Mouse (Mus musculus): Measurements from ENCODE around the gene Casp8ap2. TPM values are rescaled to one million over a fixed set of nuclear protein-coding genes. Genes with fewer than 3 reads are reported as not detected.

Gene Casp8ap2
- polyA plus RNA-seq, 1 experiment, result 11.1 TPM

DNA sequence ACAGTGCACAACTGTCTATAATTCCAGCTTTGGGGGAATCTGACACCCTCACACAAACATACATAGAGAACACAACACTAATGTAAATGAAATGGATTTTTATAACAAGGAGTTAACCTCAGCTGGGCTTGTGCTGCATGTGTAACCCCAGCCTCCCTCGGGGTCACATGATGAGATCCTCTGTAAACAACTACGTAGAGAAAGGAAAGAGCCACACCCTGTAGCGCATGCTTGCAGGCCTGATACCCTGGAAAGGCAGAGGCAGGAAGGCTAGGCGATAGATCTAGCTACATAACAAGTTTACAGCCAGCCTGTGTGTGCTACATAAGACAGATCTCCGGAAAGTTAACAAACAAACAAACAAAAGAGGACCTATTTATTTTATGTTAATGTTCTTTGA is 36.4 kb downstream of the Casp8ap2 start:
- H3K4me1 ChIP-seq (ENCODE audit: control insufficient read depth, insufficient read depth, low read length), result no peaks in the 10 kb centered on the region
- TF ChIP-seq CTCF (IDR thresholded peaks at IDR 0.05; ENCODE audit: control insufficient read depth, insufficient read depth, low read length) (no peak), POLR2A (IDR thresholded peaks at IDR 0.05; ENCODE audit: borderline replicate concordance, control insufficient read depth, low read depth, low read length) (no peak)
- H3K27ac ChIP-seq (ENCODE audit: control insufficient read depth, insufficient read depth, low read depth, low read length, poor library complexity), result no peak overlapping the region
- 70% methylated on average over 5 of the region's 5 CpGs for WGBS
- no peak overlapping the region for H3K4me3 ChIP-seq (replicated peaks; ENCODE audit: control insufficient read depth, low read depth, low read length)

DNA sequence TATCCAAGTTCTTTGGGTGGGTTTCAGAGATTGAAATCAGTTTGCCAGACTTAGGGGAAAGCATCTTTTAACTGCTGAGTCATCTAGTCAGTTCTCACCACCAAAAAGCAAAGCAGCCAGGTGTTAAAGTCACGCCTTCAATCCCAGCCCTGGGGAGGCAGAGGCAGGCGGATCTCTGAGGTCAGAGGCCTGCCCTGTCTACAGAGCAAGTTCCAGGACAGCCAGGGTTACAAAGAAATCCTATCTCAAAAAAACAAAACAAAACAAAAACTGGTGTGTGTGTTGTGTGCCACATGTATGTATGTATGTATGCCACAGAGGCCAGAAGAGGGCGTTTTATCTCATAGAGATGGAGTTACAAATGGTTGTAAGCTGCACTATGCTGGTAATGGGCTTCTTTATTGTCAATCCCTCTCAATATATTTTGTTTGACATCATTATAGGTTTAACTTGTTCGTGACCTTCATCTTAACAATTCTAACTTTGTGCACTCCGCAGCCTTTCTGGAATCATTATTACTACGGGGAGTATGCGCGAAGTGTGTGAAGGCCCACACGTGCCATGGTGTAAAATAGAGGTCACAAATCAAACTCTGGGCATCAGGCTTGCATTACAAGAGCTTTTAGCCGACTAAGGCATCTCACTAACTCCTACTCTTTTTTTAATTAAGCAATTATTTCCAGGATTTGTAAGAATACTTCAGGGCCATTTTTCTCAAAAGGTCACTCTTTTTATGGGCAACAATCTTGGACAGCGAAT is 41.1 kb downstream of the Casp8ap2 start:
- Histone ChIP-seq H3K4me1 (ENCODE audit: control insufficient read depth, insufficient read depth, low read length) (no peaks in the 10 kb centered on the region), H3K27ac (ENCODE audit: control insufficient read depth, insufficient read depth, low read depth, low read length, poor library complexity) (peak overlapping the region; percentile 50), H3K4me3 (replicated peaks; ENCODE audit: control insufficient read depth, low read depth, low read length) (peak overlapping the region; percentile 60)
- 64% methylated on average over 11 of the region's 11 CpGs for WGBS
- TF ChIP-seq POLR2A (IDR thresholded peaks at IDR 0.05; ENCODE audit: borderline replicate concordance, control insufficient read depth, low read depth, low read length), result no peak
- no peak for TF ChIP-seq CTCF (IDR thresholded peaks at IDR 0.05; ENCODE audit: control insufficient read depth, insufficient read depth, low read length)

GRCm38 (mm10) chr4:32656918-32657662 is 41.8 kb downstream of the Casp8ap2 start, which contains the start of gene Mdn1:
TSS of gene Mdn1 (plus strand) at chr4:32657119.
- H3K4me3 ChIP-seq (replicated peaks; ENCODE audit: control insufficient read depth, low read depth, low read length), result peak within 1 kb of the TSS; percentile 60
- under 1% methylated on average over 68 of the region's 68 CpGs for WGBS
- H3K27ac ChIP-seq (ENCODE audit: control insufficient read depth, insufficient read depth, low read depth, low read length, poor library complexity), result peak within 1 kb of the TSS; percentile 50
- TF ChIP-seq CTCF (IDR thresholded peaks at IDR 0.05; ENCODE audit: control insufficient read depth, insufficient read depth, low read length) (no peak), POLR2A (IDR thresholded peaks at IDR 0.05; ENCODE audit: borderline replicate concordance, control insufficient read depth, low read depth, low read length) (peak; percentile 72; the same call in 1 of the 2 replicates)
- no peaks in the 10 kb centered on the region for H3K4me1 ChIP-seq (ENCODE audit: control insufficient read depth, insufficient read depth, low read length)

DNA sequence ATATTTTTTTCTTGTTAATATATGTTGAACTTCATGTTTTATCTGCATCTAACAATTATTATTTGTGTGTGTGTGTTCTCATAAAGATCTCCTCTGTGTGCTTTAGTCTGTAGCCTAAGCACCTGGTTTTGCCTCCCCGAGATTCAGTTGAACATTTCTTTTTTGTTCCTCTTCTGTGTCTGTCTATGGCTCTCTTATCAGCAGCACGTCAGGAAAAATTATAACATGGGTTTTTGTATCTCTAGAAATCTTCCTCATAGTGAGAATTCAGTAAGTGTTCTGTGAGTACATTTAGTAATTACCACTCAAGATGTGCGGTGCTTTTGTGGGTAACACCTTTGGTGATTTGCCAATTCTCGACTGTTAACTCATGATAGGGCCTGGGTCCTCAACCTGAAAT is 50.6 kb downstream of the Casp8ap2 start:
- no peaks in the 10 kb centered on the region for H3K4me1 ChIP-seq (ENCODE audit: control insufficient read depth, insufficient read depth, low read length)
- no peak overlapping the region for H3K27ac ChIP-seq (ENCODE audit: control insufficient read depth, insufficient read depth, low read depth, low read length, poor library complexity)
- no peak overlapping the region for H3K4me3 ChIP-seq (replicated peaks; ENCODE audit: control insufficient read depth, low read depth, low read length)
- 62% methylated on average over 4 of the region's 4 CpGs for WGBS
- no peak for TF ChIP-seq CTCF (IDR thresholded peaks at IDR 0.05; ENCODE audit: control insufficient read depth, insufficient read depth, low read length)
- TF ChIP-seq POLR2A (IDR thresholded peaks at IDR 0.05; ENCODE audit: borderline replicate concordance, control insufficient read depth, low read depth, low read length), result no peak

- H3K4me1 ChIP-seq (ENCODE audit: control insufficient read depth, insufficient read depth, low read length), result no peaks in the 10 kb centered on the region
- WGBS, result 78% methylated on average over 1 of the region's 1 CpGs
Measured at GRCm38 (mm10) chr4:32668291-32668690, 53.0 kb downstream of the Casp8ap2 start.

DNA sequence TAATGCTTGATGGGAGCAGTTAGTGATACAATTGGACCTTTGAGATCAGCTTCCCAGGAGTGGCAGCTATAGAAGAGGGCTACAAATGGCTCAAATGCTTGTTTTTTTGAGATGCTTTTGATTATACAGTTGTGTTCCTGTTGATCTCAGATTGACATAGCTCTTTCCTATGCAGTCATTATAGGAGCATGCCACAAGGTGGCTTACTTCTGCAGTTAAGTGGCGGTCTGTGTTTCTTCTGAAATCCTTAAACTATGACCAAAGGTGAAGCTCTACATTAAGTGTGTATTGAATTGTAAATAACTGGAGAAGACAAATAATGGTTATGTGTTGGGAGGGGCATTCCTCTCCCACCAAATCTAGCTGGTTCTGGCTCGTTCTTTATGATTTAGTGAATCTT is 54.6 kb downstream of the Casp8ap2 start:
- 82% methylated on average over 2 of the region's 2 CpGs for WGBS
- Histone ChIP-seq H3K4me3 (replicated peaks; ENCODE audit: control insufficient read depth, low read depth, low read length) (no peak overlapping the region), H3K27ac (ENCODE audit: control insufficient read depth, insufficient read depth, low read depth, low read length, poor library complexity) (no peak overlapping the region), H3K4me1 (ENCODE audit: control insufficient read depth, insufficient read depth, low read length) (no peaks in the 10 kb centered on the region)
- no peak for TF ChIP-seq POLR2A (IDR thresholded peaks at IDR 0.05; ENCODE audit: borderline replicate concordance, control insufficient read depth, low read depth, low read length)
- no peak for TF ChIP-seq CTCF (IDR thresholded peaks at IDR 0.05; ENCODE audit: control insufficient read depth, insufficient read depth, low read length)

More at GRCm38 (mm10) chr4:32668291-32668690, 53.0 kb downstream of the Casp8ap2 start:
- TF ChIP-seq CTCF (IDR thresholded peaks at IDR 0.05; ENCODE audit: control insufficient read depth, insufficient read depth, low read length) (peak; percentile 23; the same call in 1 of the 2 replicates), POLR2A (IDR thresholded peaks at IDR 0.05; ENCODE audit: borderline replicate concordance, control insufficient read depth, low read depth, low read length) (no peak)
- Histone ChIP-seq H3K27ac (ENCODE audit: control insufficient read depth, insufficient read depth, low read depth, low read length, poor library complexity) (no peak overlapping the region), H3K4me3 (replicated peaks; ENCODE audit: control insufficient read depth, low read depth, low read length) (no peak overlapping the region)

DNA sequence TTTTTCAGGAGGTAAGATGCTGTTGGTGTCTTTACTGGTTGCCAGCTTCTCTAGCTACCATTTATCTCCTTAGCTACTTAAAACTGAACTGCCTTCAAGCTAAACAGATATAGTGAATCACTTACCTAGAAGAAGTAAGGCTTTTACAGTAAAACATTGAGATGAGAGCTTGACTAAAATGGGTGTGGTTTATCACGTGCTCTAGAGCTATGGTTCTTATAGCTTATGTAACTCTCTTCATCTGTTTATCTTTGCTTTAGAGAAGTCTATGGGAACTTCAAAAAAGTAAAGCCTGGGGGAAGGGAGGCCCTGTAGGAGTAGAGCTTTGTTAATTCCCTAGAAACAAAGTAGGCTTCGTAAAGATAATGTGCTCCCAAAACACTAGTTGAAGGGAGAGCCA is 58.8 kb downstream of the Casp8ap2 start:
- Histone ChIP-seq H3K4me3 (replicated peaks; ENCODE audit: control insufficient read depth, low read depth, low read length) (no peak overlapping the region), H3K27ac (ENCODE audit: control insufficient read depth, insufficient read depth, low read depth, low read length, poor library complexity) (no peak overlapping the region), H3K4me1 (ENCODE audit: control insufficient read depth, insufficient read depth, low read length) (no peaks in the 10 kb centered on the region)
- TF ChIP-seq CTCF (IDR thresholded peaks at IDR 0.05; ENCODE audit: control insufficient read depth, insufficient read depth, low read length) (no peak), POLR2A (IDR thresholded peaks at IDR 0.05; ENCODE audit: borderline replicate concordance, control insufficient read depth, low read depth, low read length) (no peak)
- 68% methylated on average over 2 of the region's 2 CpGs for WGBS

DNA sequence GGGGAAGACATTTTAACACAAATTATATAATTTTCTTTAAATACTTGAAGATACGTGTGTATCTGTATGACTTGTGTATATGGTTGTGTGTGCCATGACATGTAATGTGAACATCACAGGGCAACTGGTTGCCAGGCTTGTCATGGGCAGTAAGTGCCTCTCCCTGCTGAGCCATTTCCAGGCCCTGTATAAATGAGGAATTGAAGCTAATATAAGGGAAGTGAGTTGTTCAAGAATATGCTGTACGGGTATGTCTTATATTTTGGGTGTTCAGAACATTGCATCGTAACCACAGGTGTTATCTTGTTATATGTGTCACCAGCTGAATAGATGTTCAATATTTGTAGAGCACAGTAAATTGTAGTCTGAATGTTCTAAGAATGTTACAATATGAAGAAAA is 62.2 kb downstream of the Casp8ap2 start:
- Histone ChIP-seq H3K27ac (ENCODE audit: control insufficient read depth, insufficient read depth, low read depth, low read length, poor library complexity) (no peak overlapping the region), H3K4me1 (ENCODE audit: control insufficient read depth, insufficient read depth, low read length) (peaks cover 1% of the 10 kb centered on the region; the same call in 1 of the 2 replicates), H3K4me3 (replicated peaks; ENCODE audit: control insufficient read depth, low read depth, low read length) (no peak overlapping the region)
- WGBS, result 67% methylated on average over 3 of the region's 3 CpGs
- TF ChIP-seq CTCF (IDR thresholded peaks at IDR 0.05; ENCODE audit: control insufficient read depth, insufficient read depth, low read length), result no peak
- TF ChIP-seq POLR2A (IDR thresholded peaks at IDR 0.05; ENCODE audit: borderline replicate concordance, control insufficient read depth, low read depth, low read length), result no peak
